11 mouse cellular contexts compared by ENCODE assay signal in the genomic region with DNA sequence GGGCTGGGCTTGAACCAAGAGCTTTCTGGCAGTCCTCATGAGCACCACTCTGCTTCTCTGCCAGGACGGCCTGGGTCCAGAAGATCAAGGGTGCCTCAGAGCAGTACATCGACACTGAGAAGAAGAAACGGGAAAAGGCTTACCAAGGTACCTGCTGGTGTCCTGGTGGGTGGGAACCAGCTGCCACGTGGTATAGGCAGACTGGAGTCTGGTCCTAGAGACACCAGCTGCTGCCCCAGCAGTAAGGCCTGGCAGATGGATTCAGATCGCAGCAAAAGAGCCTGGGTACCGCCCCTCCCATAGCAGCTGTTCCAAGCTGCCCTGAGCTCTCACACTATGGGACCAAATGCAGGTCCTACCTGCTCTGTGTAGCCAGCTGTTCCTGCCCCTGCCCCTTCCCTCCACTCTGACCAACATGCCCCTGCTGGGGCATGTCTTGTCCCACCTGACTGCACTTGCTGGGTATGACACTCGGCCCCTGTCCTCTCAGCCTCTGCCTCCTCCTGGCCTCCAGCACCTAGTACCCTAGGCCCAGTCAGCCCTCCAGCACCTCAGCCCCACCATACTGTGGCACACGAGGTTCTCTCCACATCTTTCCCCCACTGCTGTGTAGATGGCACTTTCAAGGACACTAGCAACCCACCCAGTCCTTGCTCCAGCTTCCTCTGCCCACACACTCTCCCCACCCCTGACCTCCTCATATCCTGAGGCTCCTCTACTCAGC. TPM values are rescaled to one million over a fixed set of nuclear protein-coding genes. Genes with fewer than 3 reads are reported as not detected.
DNase-seq lines count a peak whose midpoint lies in the region; ATAC-seq lines count a peak whose summit lies in the region.
"Had no signal": no experiment of that assay in that cellular context is flagged by ENCODE, and none has a peak within 500 bp of the region (broad histone marks: within the 10 kb centered on the region; RNA-seq: fewer than 3 reads in every experiment).

No protein-coding gene starts in this region.

- H3K4me2 ChIP-seq in neural tube, embryonic 11.5 days (ENCODE audit: low read depth), result no peak overlapping the region
- H3K4me2 ChIP-seq in hindbrain, embryonic 16.5 days (ENCODE audit: low read length), result no peak overlapping the region
- H3K4me2 ChIP-seq in neural tube, embryonic 13.5 days, result no peak overlapping the region

- no peaks in the 10 kb centered on the region for H3K36me3 ChIP-seq in neural tube, embryonic 11.5 days (ENCODE audit: control insufficient read depth, insufficient read depth, low read length)
- peaks cover 25% of the 10 kb centered on the region for H3K36me3 ChIP-seq in hindbrain, embryonic 16.5 days (ENCODE audit: control insufficient read depth, insufficient read depth, low read length)
- peaks cover 48% of the 10 kb centered on the region for H3K36me3 ChIP-seq in neural tube, embryonic 13.5 days

- H3K9ac ChIP-seq in neural tube, embryonic 11.5 days (ENCODE audit: low read length), result no peak overlapping the region
- H3K9ac ChIP-seq in hindbrain, embryonic 16.5 days (ENCODE audit: low read depth, low read length), result no peak overlapping the region
- no peak overlapping the region for H3K9ac ChIP-seq in neural tube, embryonic 13.5 days

- no peak for DNase-seq in frontal cortex, postnatal 36 days (ENCODE audit: low spot score in 2 of 2)
- peak; percentile 31 for DNase-seq in neural tube, embryonic 11.5 days (ENCODE audit: low spot score)
- no peak for DNase-seq in neural tube, embryonic 10.5 days (ENCODE audit: extremely low spot score, low spot score)
- DNase-seq in gastrocnemius, adult 8-10 months (ENCODE audit: low spot score in 2 of 2), result no peak
- DNase-seq in lung, postnatal 10 days, result no peak
- DNase-seq: adrenal gland, adult 2 months; B cell, adult 2 months; layer of hippocampus, adult 9-11 months had no signal

- peak; percentile 41; the same call in 1 of the 2 replicates for ATAC-seq in frontal cortex, adult (ENCODE audit: low TSS enrichment)
- no peak; the same call in 1 of the 2 replicates for ATAC-seq in neural tube, embryonic 11.5 days (ENCODE audit: insufficient read depth, low FRiP score, low TSS enrichment)
- ATAC-seq in hindbrain, embryonic 16.5 days, result peak; percentile 84
- ATAC-seq in neural tube, embryonic 13.5 days (ENCODE audit: low read depth), result 0 out of 2 replicates have a peak, but pooled peaks have one; percentile 47

- H3K9me3 ChIP-seq in neural tube, embryonic 11.5 days (ENCODE audit: control insufficient read depth, low read length), result no peaks in the 10 kb centered on the region
- H3K9me3 ChIP-seq in hindbrain, embryonic 16.5 days (ENCODE audit: control insufficient read depth, low read length), result no peaks in the 10 kb centered on the region
- H3K9me3 ChIP-seq in neural tube, embryonic 13.5 days, result no peaks in the 10 kb centered on the region

- 76% methylated on average over 8 of the region's 8 CpGs for WGBS in neural tube, embryonic 11.5 days
- 60% methylated on average over 8 of the region's 8 CpGs for WGBS in hindbrain, embryonic 16.5 days
- WGBS in neural tube, embryonic 13.5 days, result 72% methylated on average over 8 of the region's 8 CpGs

- no peak overlapping the region for H3K4me3 ChIP-seq in neural tube, embryonic 11.5 days (ENCODE audit: low read depth, low read length)
- H3K4me3 ChIP-seq in hindbrain, embryonic 16.5 days (ENCODE audit: low read length), result no peak overlapping the region
- no peak overlapping the region for H3K4me3 ChIP-seq in neural tube, embryonic 13.5 days

- no peaks in the 10 kb centered on the region for H3K4me1 ChIP-seq in neural tube, embryonic 11.5 days (ENCODE audit: control insufficient read depth, insufficient read depth, low read length)
- H3K4me1 ChIP-seq in hindbrain, embryonic 16.5 days (ENCODE audit: control insufficient read depth, insufficient read depth, low read depth, low read length), result no peaks in the 10 kb centered on the region
- no peaks in the 10 kb centered on the region for H3K4me1 ChIP-seq in neural tube, embryonic 13.5 days (replicated peaks)

- no peaks in the 10 kb centered on the region for H3K27me3 ChIP-seq in neural tube, embryonic 11.5 days (ENCODE audit: control insufficient read depth, insufficient read depth, low read length)
- no peaks in the 10 kb centered on the region for H3K27me3 ChIP-seq in hindbrain, embryonic 16.5 days (replicated peaks; ENCODE audit: control insufficient read depth, insufficient read depth, low read length)
- no peaks in the 10 kb centered on the region for H3K27me3 ChIP-seq in neural tube, embryonic 13.5 days

- H3K27ac ChIP-seq in neural tube, embryonic 11.5 days (ENCODE audit: low read depth, low read length), result no peak overlapping the region
- H3K27ac ChIP-seq in hindbrain, embryonic 16.5 days (ENCODE audit: low read depth, low read length), result no peak overlapping the region
- H3K27ac ChIP-seq in neural tube, embryonic 13.5 days (replicated peaks), result no peak overlapping the region

RNA-seq across cellular contexts. Expression of a gene that starts 29.2 kb away (rescaled TPM):
- 0.49 TPM in 1 of 2 replicates, not detected in the other for polyA plus RNA-seq in neural tube, embryonic 11.5 days (2014; fragmentation: Nextera tagmentation; extraction: Ambion mirVana)
- polyA plus RNA-seq in hindbrain, embryonic 16.5 days (2015; fragmentation: Nextera tagmentation; extraction: Ambion mirVana), result 0.77 and 1.1 TPM in 2 replicates
- polyA plus RNA-seq in neural tube, embryonic 13.5 days (2015; fragmentation: Nextera tagmentation; extraction: Ambion mirVana), result 0.45 and 0.66 TPM in 2 replicates
- under 1 TPM in 2 of 4 experiments, not detected in 2; 0.12 to 0.24 TPM for total RNA-seq in gastrocnemius, adult 8-10 months (2022)
- polyA plus RNA-seq: adrenal gland, adult 2 months had no signal

RNA-seq across cellular contexts. Expression of a gene that starts 59.8 kb away (rescaled TPM):
- polyA plus RNA-seq in neural tube, embryonic 11.5 days (2014; fragmentation: Nextera tagmentation; extraction: Ambion mirVana), result 4.1 and 5.2 TPM in 2 replicates
- 14.2 and 15.5 TPM in 2 replicates for polyA plus RNA-seq in hindbrain, embryonic 16.5 days (2015; fragmentation: Nextera tagmentation; extraction: Ambion mirVana)
- polyA plus RNA-seq in neural tube, embryonic 13.5 days (2015; fragmentation: Nextera tagmentation; extraction: Ambion mirVana), result 8.4 and 10.8 TPM in 2 replicates
- total RNA-seq in gastrocnemius, adult 8-10 months (2022), result 1 to 10 TPM in 3 of 4 experiments, under 1 TPM in 1; 0.67 to 1.1 (median 1.0) TPM
